Mouse (Mus musculus) central nervous system, embryonic 14 days (tissue): Measurements from ENCODE around the gene Glrx2. TPM values are rescaled to one million over a fixed set of nuclear protein-coding genes. Genes with fewer than 3 reads are reported as not detected.

Source experiments
- polyA plus RNA-seq: library from polyadenylated mRNA; depleted of rRNA; stranded (reverse); fragments of >200 nt; gene quantifications from 2 replicates; pipeline ENCODE4 v1.2.3, GENCODE M21; 2012; rRNA removed

Glrx2 gene
- polyA plus RNA-seq, result 92.5 and 103 TPM in 2 replicates

DNA sequence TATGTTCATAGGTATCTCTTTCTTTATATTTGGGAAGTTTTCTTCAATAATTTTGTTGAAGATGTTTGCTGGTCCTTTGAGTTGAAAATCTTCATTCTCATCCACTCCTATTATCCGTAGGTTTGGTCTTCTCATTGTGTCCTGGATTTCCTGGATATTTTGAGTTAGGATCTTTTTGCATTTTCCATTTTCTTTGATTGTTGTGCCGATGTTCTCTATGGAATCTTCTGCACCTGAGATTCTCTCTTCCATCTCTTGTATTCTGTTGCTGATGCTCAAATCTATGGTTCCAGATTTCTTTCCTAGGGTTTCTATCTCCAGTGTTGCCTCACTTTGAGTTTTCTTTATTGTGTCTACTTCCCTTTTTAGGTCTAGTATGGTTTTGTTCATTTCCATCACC, at the start of gene Glrx2:
Gene Glrx2 (plus strand): TSS at position 301 of the 400 bp plus-strand sequence.

DNA sequence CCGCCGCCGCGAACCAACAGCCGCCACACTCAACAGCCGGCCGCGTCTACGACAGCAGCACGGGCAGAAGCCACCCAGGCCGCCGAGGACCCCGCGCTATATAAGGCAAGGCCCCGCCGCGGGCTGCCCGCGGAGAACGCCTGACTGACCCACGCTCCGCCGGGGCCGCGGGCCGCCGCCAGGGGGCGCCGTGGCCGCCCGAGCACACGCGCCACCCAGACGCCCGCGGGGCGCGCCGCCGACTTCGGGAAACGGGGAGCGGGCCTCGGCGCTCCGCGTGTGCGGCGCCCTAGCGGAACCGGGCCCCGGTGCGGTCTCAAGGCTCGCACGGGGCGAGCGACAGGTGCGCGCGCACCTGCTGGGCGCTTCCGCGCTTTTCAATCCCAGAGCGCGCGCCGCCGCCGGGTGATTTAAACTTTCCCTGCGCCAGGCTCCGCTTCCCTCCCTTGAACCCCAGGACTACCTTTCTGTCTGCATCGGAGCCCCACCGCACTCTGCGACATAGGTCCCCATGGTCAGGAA, 13.3 kb upstream of the Glrx2 start, which contains the start of gene Cdc73:
Gene Cdc73 (minus strand): TSS at position 153 of the 522 bp plus-strand sequence.

DNA sequence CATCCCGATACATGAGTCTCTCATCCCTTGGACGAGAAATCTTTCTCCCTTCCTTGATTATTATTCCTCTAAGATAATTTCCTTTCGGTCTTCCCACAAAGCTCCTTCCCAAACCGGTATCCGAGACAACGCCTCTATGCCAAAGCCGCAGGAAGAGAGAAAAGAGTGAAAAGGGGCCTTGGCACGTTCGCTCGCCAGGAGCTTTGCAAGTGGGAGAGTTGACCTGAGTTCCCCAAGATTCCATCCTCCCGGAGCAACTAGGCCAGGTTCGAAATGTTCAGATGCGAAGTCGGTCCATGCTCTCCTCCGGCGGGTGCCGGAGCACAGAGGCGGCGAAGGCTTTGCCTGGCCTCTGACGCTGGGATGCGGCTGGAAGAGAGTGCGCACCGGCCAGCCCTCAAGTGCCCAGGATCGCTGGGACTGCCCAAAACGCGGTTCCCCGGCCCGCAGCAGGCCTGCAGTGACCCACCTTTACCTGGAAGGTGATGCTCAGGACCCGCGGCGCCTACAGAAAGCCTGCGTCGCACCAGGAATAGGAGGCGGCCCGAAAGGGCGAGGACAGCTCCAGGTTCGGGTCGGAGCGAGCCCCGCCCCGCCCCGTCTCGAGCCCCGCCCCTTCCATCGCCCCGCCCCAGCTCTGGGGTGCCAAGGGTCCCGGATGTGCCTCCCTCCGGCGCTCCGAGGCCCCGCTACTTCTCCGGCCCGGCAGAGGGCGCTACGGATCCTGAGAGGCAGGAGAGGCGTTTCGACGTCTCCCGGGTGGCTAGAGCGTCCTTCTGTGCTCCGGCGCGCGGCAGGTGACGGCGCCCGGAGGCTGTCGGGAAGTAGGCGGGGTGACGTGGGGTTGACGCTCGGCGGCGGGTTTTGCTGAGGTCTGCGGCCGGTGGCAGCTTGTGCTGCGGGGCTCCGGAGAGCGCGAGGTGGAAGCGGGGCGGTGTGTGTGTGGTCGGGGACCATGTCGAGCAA, 60.6 kb downstream of the Glrx2 start, which contains the start of the genes Trove2 and Uchl5:
Gene Trove2 (minus strand): TSS at position 623 of the 966 bp plus-strand sequence.
Gene Uchl5 (plus strand): TSS at position 827 of the 966 bp plus-strand sequence.

Other genes starting within 250 kb of the Glrx2 start
- 2.7 and 2.9 TPM in 2 replicates for gene B3galt2, start 75.7 kb upstream of the Glrx2 start, polyA plus RNA-seq
- 22.3 and 27.0 TPM in 2 replicates for gene Cdc73, start 13.4 kb upstream of the Glrx2 start, polyA plus RNA-seq
- 12.4 and 14.7 TPM in 2 replicates for gene Trove2, start 60.7 kb downstream of the Glrx2 start, polyA plus RNA-seq
- 18.3 and 21.1 TPM in 2 replicates for gene Uchl5, start 60.9 kb downstream of the Glrx2 start, polyA plus RNA-seq